Comparison of ENCODE assay signal across 25 mouse cellular contexts in the genomic region with DNA sequence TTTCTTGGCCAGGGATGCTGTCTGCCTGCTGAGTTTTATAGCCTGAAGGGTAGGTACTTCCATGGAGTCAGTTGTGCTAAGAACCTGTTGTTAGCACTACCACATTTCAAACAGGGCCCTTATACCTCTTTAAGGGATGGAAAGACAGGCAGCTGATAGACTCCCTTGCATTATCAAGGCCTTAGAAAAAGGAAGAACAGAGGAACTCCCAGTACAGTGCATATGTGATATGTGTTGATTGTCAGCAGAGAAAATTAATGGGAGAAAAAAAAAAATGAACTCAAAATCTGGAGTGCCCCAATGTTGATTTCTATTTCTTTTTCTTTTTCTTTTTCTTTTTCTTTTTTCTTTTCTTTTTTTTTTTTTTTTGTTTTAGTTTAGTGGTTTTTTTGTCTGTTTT. TPM values are rescaled to one million over a fixed set of nuclear protein-coding genes. Genes with fewer than 3 reads are reported as not detected.
DNase-seq lines count a peak whose midpoint lies in the region; ATAC-seq and TF ChIP-seq lines count a peak whose summit lies in the region.
"Had no signal": no experiment of that assay in that cellular context is flagged by ENCODE, and none has a peak within 500 bp of the region (broad histone marks: within the 10 kb centered on the region; RNA-seq: fewer than 3 reads in every experiment).

No protein-coding gene starts in this region.

- no peak for TF ChIP-seq EP300 in liver, embryonic 14.5 days (IDR thresholded peaks at IDR 0.05; ENCODE audit: low read depth)
- TF ChIP-seq EP300 in liver, postnatal 0 days (IDR thresholded peaks at IDR 0.05; ENCODE audit: low read depth) = no peak

- H3K4me3 ChIP-seq in liver, embryonic 13.5 days (replicated peaks) = no peak overlapping the region
- H3K4me3 ChIP-seq in liver, embryonic 11.5 days (ENCODE audit: low read depth, low read length) = no peak overlapping the region
- no peak overlapping the region for H3K4me3 ChIP-seq in liver, embryonic 14.5 days (ENCODE audit: insufficient read depth in 1 of 2, low read depth in 2 of 2, low read length in 2 of 2)
- no peak overlapping the region for H3K4me3 ChIP-seq in liver, postnatal 0 days (ENCODE audit: low read depth, low read length)
- no peak overlapping the region for H3K4me3 ChIP-seq in lung, adult 2 months (replicated peaks; ENCODE audit: extremely low read depth, low read depth, low read length)
- H3K4me3 ChIP-seq: embryonic facial prominence, embryonic 13.5 days; embryonic facial prominence, embryonic 15.5 days; erythroblast, embryonic 14.5 days; forebrain, embryonic 10.5 days; forebrain, embryonic 12.5 days had no signal

- H3K9me3 ChIP-seq in liver, embryonic 13.5 days (replicated peaks) = no peaks in the 10 kb centered on the region
- no peaks in the 10 kb centered on the region for H3K9me3 ChIP-seq in liver, embryonic 11.5 days (ENCODE audit: control insufficient read depth, low read length)
- H3K9me3 ChIP-seq in liver, embryonic 14.5 days (ENCODE audit: control insufficient read depth, low read length) = no peaks in the 10 kb centered on the region
- H3K9me3 ChIP-seq in liver, postnatal 0 days (ENCODE audit: low read length) = no peaks in the 10 kb centered on the region
- H3K9me3 ChIP-seq: embryonic facial prominence, embryonic 13.5 days; embryonic facial prominence, embryonic 15.5 days; forebrain, embryonic 12.5 days had no signal

- H3K36me3 ChIP-seq in liver, embryonic 13.5 days = no peaks in the 10 kb centered on the region
- H3K36me3 ChIP-seq in liver, embryonic 11.5 days (ENCODE audit: control insufficient read depth, insufficient read depth, low read length) = no peaks in the 10 kb centered on the region
- no peaks in the 10 kb centered on the region for H3K36me3 ChIP-seq in liver, embryonic 14.5 days (replicated peaks; ENCODE audit: control insufficient read depth, insufficient read depth, low read depth)
- no peaks in the 10 kb centered on the region for H3K36me3 ChIP-seq in liver, postnatal 0 days (replicated peaks; ENCODE audit: insufficient read depth, low read length)
- H3K36me3 ChIP-seq: embryonic facial prominence, embryonic 13.5 days; embryonic facial prominence, embryonic 15.5 days; forebrain, embryonic 10.5 days; forebrain, embryonic 12.5 days had no signal

- no peak for TF ChIP-seq POLR2A in lung, adult 2 months (IDR thresholded peaks at IDR 0.05; ENCODE audit: borderline replicate concordance, extremely low read depth, low read depth, low read length)

- ATAC-seq in liver, embryonic 13.5 days (ENCODE audit: low read depth) = no peak
- no peak for ATAC-seq in liver, embryonic 11.5 days (replicated peaks; ENCODE audit: low FRiP score)
- ATAC-seq in liver, embryonic 14.5 days (ENCODE audit: insufficient read depth) = no peak
- ATAC-seq in liver, postnatal 0 days = no peak
- ATAC-seq: activated CD4-positive, CD25-positive, alpha-beta regulatory T cell, adult 4 months; forebrain, embryonic 14.5 days; forebrain, embryonic 16.5 days; Patski had no signal

- no peak overlapping the region for H3K4me2 ChIP-seq in liver, embryonic 13.5 days
- no peak overlapping the region for H3K4me2 ChIP-seq in liver, embryonic 11.5 days
- H3K4me2 ChIP-seq in liver, embryonic 14.5 days (ENCODE audit: low read depth) = no peak overlapping the region
- H3K4me2 ChIP-seq in liver, postnatal 0 days (ENCODE audit: low read depth, low read length) = no peak overlapping the region
- H3K4me2 ChIP-seq: embryonic facial prominence, embryonic 13.5 days; embryonic facial prominence, embryonic 15.5 days; forebrain, embryonic 12.5 days had no signal

- TF ChIP-seq CTCF in liver, embryonic 14.5 days (IDR thresholded peaks at IDR 0.05; ENCODE audit: low read depth) = no peak
- no peak for TF ChIP-seq CTCF in liver, postnatal 0 days (IDR thresholded peaks at IDR 0.05; ENCODE audit: low read depth)
- no peak for TF ChIP-seq CTCF in lung, adult 2 months (IDR thresholded peaks at IDR 0.05; ENCODE audit: insufficient read depth, low read length)

- no peaks in the 10 kb centered on the region for H3K27me3 ChIP-seq in liver, embryonic 13.5 days
- H3K27me3 ChIP-seq in liver, embryonic 11.5 days (replicated peaks; ENCODE audit: control insufficient read depth, insufficient read depth, low read length) = no peaks in the 10 kb centered on the region
- H3K27me3 ChIP-seq in liver, embryonic 14.5 days (ENCODE audit: control insufficient read depth, insufficient read depth, low read length) = no peaks in the 10 kb centered on the region
- H3K27me3 ChIP-seq in liver, postnatal 0 days (ENCODE audit: insufficient read depth, low read length) = no peaks in the 10 kb centered on the region
- H3K27me3 ChIP-seq: embryonic facial prominence, embryonic 15.5 days; Patski had no signal

- H3K4me1 ChIP-seq in liver, embryonic 13.5 days (replicated peaks) = peaks cover 83% of the 10 kb centered on the region
- peaks cover 27% of the 10 kb centered on the region for H3K4me1 ChIP-seq in liver, embryonic 11.5 days (replicated peaks; ENCODE audit: control insufficient read depth, insufficient read depth, low read length)
- peaks cover 59 to 61% of the 10 kb centered on the region in 2 experiments for H3K4me1 ChIP-seq in liver, embryonic 14.5 days (replicated peaks; ENCODE audit: control insufficient read depth in 2 of 2, insufficient read depth in 2 of 2, low read length in 1 of 2)
- H3K4me1 ChIP-seq in liver, postnatal 0 days (ENCODE audit: insufficient read depth) = peaks cover 53% of the 10 kb centered on the region
- H3K4me1 ChIP-seq in lung, adult 2 months (ENCODE audit: control insufficient read depth, insufficient read depth, low read length) = peaks cover 14% of the 10 kb centered on the region

- peak overlapping the region; percentile 88; the same call in 1 of the 2 replicates for H3K27ac ChIP-seq in liver, embryonic 13.5 days
- H3K27ac ChIP-seq in liver, embryonic 11.5 days (ENCODE audit: low read depth, low read length) = no peak overlapping the region
- peak overlapping the region; percentile 9; the same call in 1 of the 2 replicates for H3K27ac ChIP-seq in liver, embryonic 14.5 days
- 0 out of 2 replicates have a peak overlapping the region, but pooled peaks have one; percentile 19 for H3K27ac ChIP-seq in liver, postnatal 0 days (ENCODE audit: low read depth)
- H3K27ac ChIP-seq: embryonic facial prominence, embryonic 13.5 days; embryonic facial prominence, embryonic 15.5 days; forebrain, embryonic 10.5 days; forebrain, embryonic 12.5 days had no signal

- H3K9ac ChIP-seq in liver, embryonic 13.5 days = no peak overlapping the region
- H3K9ac ChIP-seq in liver, embryonic 11.5 days (ENCODE audit: low read depth, low read length) = no peak overlapping the region
- no peak overlapping the region for H3K9ac ChIP-seq in liver, embryonic 14.5 days (replicated peaks)
- H3K9ac ChIP-seq in liver, postnatal 0 days (replicated peaks) = no peak overlapping the region
- H3K9ac ChIP-seq: embryonic facial prominence, embryonic 13.5 days; embryonic facial prominence, embryonic 15.5 days; forebrain, embryonic 12.5 days had no signal

- no peak for DNase-seq in liver, embryonic 13.5 days
- no peak for DNase-seq in liver, embryonic 11.5 days (ENCODE audit: low spot score)
- no peak for DNase-seq in liver, embryonic 14.5 days (ENCODE audit: low read depth in 3 of 3, low spot score in 3 of 3)
- DNase-seq in liver, postnatal 0 days = no peak
- no peak for DNase-seq in cerebellum, postnatal 4 days (ENCODE audit: low spot score in 2 of 2)
- no peak for DNase-seq in lung, adult 2 months
- no peak for DNase-seq in kidney, postnatal 36 days
- DNase-seq: adrenal gland, adult 8-10 months; adrenal gland, postnatal 14 days; adrenal gland, postnatal 36 days; cerebellum, adult 11-12 months; cerebellum, adult 2 months; cerebellum, adult 9-10 months; cerebellum, postnatal 10 days; cerebellum, postnatal 25 days; embryo, embryonic 11 days had no signal

RNA-seq across cellular contexts. Expression of a gene that starts 56.2 kb away (rescaled TPM):
- 8.0 and 13.7 TPM in 2 replicates for polyA plus RNA-seq in liver, embryonic 13.5 days (2015; fragmentation: Nextera tagmentation; extraction: Ambion mirVana)
- 19.3 and 19.7 TPM in 2 replicates for polyA plus RNA-seq in liver, embryonic 11.5 days (2014; fragmentation: Nextera tagmentation; extraction: Ambion mirVana)
- polyA plus RNA-seq in liver, embryonic 14.5 days (2012; rRNA removed) = 5.6 and 7.0 TPM in 2 replicates
- 17.1 and 19.2 TPM in 2 replicates for polyA plus RNA-seq in liver, embryonic 14.5 days (2014; fragmentation: Nextera tagmentation; extraction: Ambion mirVana)
- 4.7 and 5.0 TPM in 2 replicates for polyA plus RNA-seq in liver, postnatal 0 days (2015; fragmentation: Nextera tagmentation; extraction: Ambion mirVana)
- polyA plus RNA-seq in lung, adult 2 months (2012; rRNA removed) = 15.3 and 19.2 TPM in 2 replicates
